Mouse (Mus musculus): ENCODE results near the gene AC141477.1.

AC141477.1 gene

DNA sequence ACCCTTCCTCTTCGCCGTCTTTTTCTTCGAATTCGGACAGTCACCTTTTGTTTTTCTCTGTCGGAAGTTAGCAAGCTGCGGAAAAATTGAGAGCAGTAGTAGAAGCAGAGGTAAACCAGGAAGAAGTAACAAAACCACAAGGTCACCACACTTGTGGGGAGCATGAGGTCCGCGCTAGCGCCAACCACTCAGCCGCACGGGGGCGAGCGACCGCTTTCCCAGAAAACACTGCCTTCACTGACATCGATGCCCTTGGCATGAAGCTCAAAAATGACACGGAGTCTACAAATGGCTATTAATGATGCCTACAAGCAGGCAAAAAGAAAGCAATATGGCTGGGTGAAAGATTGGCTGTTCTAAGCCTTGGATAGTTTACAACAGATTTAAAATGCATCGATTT lies at the start of gene AC141477.1:
AC141477.1 (minus strand) TSS at position 164 of the 400 bp plus-strand sequence.
- no peak for DNase-seq (ENCODE audit: low read depth, low spot score)

DNA sequence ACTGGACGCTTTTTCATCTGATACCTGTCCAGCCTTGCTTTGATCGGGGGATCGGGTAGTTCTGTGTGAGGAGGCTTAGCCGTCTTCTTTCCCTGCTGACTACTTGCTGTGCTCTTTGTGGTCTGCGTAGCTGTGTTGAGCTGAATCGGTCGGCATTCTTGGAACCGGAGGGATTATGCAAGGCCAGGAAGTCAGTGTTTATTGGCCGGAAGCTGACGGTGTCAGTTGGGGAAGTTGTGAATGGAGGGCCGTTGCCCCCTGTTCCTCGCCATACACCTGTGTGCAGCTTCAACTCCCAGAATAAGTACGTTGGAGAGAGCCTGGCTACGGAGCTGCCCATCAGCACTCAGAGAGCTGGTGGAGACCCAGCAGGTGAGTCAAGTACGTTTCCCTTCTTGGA lies 49.0 kb upstream of the AC141477.1 start:
- no peak for DNase-seq (ENCODE audit: low read depth, low spot score)

DNA sequence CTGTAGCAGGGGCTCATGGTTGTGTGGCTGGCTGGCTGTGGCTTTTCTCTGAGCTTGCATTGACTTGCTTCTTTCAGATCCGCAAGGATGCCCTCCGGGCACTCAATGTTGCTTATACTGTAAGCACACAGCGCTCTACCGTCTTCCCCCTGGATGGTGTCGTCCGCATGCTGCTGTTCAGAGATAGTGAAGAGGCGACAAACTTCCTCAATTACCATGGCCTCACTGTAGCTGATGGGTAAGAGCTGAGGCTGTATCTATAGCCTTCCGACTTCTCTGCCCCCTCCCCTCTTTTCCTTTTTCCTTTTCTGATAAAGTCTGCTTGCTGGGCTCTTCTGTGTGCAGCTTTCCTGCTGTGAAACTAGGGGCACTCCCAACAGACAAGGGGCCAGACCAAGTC lies 48.0 kb upstream of the AC141477.1 start:
- DNase-seq (ENCODE audit: low read depth, low spot score) = no peak

DNA sequence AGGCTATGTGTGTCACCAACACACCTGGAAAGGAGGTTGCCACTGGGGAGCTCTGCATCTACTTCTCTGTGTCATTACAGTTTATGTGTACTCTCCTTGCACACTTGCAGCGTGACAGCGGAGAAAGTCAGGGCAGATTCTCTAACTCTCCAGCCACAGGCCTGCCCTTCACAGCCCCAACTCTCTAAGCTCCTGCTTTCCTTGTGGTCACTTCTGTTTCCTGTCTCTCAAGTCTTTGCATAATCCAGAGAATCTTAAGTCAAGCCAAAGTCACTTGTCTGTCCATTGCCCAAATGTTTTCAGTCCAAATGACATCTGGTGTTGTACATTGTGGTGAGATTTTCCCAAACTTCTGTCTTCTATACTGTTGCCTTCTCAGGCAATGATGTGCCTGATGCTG lies 46.1 kb upstream of the AC141477.1 start:
- DNase-seq (ENCODE audit: low read depth, low spot score) = no peak

DNA sequence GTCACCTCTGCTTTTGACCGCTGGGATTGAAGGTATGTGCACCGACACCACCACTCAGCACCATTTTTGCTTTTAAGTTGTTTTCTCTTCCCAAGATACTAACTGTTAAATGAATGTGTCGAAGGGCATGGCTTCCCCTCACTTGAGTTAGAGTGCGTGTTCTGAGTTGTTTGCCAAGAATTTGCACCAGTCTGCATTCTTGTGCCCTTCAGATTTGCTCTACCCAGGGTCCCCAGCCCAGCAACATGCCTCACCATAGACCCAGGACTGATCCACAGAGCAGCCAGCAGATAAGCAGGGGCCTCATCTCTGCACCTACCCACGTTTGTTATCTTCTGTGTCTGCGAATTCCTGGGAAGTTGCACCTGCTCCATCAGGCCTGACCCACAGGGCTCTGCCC lies 41.2 kb upstream of the AC141477.1 start:
- DNase-seq (ENCODE audit: low read depth, low spot score) = no peak

DNA sequence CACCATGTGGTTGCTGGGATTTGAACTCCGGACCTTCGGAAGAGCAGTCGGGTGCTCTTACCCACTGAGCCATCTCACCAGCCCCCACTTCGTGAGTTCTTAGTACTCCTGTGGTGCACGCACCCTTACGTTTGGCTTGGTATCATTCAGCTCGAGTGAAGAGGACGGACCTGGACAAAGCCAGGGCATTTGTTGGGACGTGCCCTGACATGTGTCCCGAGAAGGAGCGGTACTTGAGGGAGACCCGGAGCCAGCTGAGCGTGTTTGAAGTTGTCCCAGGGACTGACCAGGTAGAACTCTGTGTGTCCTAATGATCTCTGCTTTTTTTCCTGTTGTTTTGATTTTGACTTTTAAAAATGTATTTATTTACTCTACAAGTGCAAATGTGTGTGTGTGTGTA lies 40.6 kb upstream of the AC141477.1 start:
- DNase-seq (ENCODE audit: low read depth, low spot score) = no peak

DNA sequence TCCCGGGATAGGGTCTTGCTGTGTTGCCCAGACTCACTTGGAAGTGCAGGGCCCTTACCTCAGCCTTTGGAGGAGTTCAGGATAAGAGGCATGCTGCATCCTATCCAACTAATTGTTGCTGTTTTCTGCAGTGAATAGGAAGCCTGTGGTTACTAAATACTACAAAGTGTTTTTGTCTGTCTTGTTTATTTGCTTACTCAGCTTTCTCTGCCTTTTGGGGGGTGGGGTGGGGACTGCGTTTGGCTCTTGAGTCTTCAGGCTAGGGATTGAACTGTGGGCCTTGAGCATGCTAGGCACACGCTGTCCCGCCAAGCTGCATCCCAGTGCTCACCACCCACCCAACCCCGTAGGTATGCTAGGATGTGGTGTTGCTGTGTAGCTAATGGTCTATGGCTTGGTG lies 33.5 kb upstream of the AC141477.1 start:
- DNase-seq (ENCODE audit: low read depth, low spot score) = no peak

DNA sequence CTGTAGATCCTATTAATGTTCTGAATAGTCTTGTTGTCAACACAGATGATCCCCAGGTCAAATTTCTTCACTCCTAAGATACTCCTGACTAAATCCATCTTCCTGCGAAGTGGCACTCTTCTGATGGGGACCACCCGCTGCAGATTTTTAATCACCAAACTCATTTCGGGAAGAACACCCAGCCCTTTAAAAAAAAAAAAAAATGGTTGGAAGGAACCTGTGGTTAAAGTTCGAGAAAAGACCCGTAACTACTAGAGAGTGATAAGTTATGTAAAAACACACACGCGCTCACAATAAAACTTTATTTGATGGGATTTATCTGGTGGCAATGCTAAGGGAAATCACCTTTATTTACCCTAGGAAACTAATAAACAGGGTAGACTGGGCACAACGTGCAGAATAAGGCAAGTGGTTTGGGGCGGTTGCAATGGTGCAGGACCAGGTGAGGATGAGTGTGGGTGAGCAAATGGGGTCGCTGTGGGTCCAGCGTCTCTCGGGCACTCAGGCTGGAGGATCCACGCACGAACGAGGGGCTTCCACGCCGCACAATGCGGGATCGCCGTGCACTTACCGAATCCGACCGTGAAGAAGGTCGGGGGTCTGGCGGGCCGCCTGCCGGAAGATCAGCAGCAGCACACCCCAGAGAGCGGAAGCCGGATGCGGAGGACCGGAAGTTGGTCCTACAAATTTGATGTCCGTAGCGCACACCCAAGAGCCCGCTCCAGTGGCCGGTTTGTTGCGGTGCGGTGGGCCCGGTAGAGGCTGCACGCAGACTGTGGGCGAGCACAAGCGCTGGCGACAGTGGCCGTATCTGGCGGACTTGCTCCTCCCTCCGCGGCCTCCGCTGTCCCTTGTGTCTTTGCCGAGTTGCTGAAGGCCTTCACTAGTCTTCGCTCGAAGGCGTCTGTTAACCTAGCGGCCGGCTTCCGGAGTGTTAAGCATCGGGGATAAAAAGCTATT lies 28.2 kb upstream of the AC141477.1 start, which contains the start of the genes Mcm3ap and Ybey:
Mcm3ap (plus strand) TSS at position 725 of the 960 bp plus-strand sequence.
Ybey (minus strand) TSS at position 912 of the 960 bp plus-strand sequence.
- peak; percentile 78 for DNase-seq (ENCODE audit: low read depth, low spot score)

DNA sequence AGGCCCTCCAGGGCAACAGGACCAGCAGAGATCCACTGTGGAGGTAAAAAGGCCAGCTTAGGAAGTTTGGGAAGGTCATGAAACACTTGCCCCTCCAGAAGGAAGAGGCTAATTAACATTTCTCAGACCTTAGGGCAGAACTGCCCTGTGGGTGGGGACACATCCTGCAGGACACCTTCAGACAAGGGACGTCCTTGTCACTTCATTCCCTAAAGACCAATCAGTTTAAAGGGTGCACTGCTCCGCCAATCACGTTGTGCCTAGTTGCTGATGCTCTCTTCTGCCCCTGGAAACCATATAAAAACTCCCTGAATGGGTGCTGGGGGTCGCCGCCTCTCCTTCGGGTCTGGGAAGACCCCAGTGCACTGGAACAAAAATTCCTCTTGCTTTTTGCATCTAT lies 22.5 kb upstream of the AC141477.1 start:
- no peak for DNase-seq (ENCODE audit: low read depth, low spot score)

DNA sequence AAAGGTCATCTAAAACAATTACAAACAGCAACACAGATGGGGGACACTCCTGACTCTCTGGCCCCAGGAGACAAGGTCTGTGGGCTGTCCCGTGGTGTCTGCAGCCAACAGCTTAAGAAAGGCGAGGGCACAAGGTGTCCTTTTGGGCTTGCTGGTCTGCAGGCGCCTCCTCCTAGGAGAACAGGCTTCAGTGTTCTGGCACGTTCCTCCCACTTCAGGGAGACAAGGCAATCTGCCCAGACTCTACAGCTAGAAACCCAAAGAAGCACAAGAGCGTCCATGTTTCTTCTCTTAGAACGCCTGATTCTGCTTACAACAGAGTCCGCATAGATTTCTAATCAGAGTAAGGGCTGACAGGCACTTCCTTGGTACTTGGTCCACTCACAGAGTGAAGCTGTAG lies 22.1 kb upstream of the AC141477.1 start:
- DNase-seq (ENCODE audit: low read depth, low spot score) = no peak

DNA sequence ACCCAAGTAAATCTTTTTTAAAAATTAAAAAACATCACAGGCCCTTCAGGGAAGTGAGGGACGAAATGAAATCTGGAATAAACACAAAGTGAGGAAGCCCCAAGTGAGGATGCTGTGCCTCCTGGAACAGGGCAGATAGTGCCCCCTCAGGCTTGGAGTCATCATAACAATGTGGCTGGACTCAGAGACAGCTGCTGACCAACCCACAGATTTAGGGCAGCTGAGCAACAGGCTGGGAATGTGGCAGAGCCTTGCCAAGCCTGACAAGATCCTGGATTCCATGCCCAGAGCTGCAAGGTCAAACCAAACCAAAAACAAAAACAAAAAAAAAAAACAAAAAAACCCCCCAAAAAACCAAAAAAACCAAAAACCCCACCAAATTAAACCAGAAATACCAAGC lies 21.0 kb upstream of the AC141477.1 start:
- no peak for DNase-seq (ENCODE audit: low read depth, low spot score)

DNA sequence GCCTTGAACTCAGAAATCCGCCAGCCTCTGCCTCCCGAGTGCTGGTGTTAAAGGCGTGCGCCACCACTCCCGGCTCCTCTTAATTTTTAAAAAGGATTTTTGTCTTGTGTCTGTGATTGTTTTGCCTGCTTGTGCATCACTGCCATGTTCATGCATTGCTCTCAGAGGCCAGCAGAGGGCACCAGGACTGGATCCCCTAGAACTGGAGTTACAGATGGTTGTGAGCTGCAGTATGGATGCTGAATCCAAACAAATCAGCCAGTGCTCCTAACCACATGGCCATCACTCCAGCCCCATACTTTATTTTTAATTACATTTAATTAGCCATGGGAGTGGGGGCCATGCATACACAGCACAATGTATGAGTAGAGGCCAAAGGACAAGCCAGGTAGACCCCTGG lies 15.0 kb upstream of the AC141477.1 start:
- DNase-seq (ENCODE audit: low read depth, low spot score) = no peak

DNA sequence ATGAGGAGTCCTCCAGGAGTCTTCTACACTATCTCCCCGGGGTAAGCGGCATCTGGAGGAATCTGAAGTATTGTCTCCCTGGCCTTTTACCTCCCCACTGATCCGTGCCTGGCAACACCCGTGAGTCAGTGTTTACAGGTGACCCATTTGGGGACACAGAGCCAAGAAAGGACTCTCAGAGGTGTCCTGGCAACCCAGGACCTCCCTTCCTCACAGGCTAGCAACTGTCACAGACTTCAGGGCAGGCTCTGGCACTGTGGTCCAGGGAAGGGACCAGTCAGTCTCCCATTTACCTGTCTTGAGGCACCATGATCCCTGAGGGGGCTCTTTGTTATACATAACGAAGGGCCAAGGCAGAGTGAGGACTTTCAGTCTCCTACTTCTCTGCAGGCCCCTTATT lies 8.6 kb upstream of the AC141477.1 start, which contains the start of gene 2610028H24Rik:
2610028H24Rik (plus strand) TSS at position 231 of the 400 bp plus-strand sequence.
- no peak for DNase-seq (ENCODE audit: low read depth, low spot score)

DNA sequence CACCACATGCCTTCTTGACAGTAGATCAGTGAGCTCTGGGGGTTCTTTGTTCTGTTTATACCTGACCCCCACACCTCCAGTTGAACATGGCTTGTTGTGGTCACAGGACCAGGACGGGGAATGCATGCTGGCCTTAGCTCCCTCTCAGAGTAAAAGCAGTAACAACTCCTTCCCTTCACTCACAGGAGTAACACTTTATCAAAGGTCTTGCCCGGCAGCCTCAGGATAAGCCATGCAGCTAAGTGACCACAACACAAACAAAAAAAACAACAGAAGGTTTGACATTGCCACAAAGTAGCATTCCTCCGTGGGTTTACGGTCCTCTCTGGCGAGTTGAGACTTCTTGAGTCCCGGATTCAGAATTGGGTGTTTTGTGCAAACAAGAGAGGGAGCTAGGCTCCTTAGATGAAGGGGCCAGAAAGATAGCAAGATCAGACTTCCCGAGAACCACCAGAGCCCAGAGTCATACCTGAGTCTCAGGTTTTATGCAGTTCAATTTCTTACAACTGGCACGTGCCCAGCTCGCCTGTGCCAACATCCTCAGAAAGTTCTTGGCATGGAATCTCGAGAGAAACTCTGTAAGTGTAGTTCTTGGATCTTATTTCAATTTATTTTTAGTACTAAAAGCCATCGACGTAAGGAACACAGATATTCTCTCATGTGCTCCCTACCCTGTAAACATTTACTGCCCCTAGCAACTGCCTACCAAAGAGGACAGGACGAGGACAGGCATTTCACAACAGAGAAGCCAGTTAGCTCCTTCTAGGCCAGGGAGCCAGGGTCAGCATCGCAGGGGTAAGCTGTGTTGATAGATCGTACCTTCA lies 7.4 kb upstream of the AC141477.1 start:
- no peak for DNase-seq (ENCODE audit: low read depth, low spot score)

DNA sequence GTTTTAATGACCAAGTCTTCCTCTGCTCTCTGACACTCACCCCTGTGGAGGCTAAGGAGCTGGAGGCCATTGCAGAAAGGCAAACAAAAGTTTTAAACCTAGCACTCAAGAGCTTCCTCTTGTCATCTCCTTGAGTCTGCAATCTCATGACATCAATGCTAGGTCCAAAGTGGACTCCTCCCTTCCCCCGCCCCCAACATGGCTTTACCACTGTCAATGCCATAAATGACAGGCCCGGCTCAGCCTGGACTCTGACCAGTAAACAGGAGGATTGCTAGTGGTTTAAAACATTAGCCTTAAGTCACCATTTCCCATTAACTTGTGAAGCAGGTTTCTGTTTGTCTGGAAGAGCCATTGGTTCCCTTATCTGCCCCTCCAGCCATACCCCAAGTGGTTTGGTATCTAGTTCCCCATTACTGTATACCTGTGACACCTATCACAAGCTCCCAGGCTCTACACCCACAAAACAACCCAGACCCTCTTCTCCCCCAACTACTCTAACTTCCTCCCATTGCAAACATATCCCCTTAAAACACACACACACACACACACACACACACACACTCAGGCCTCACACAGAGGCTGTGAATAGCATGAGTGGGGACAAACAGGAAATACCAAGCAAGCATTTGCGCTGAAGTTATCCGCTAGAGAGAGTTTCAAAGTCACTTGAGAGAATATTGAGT lies 5.9 kb upstream of the AC141477.1 start:
- DNase-seq (ENCODE audit: low read depth, low spot score) = no peak

DNA sequence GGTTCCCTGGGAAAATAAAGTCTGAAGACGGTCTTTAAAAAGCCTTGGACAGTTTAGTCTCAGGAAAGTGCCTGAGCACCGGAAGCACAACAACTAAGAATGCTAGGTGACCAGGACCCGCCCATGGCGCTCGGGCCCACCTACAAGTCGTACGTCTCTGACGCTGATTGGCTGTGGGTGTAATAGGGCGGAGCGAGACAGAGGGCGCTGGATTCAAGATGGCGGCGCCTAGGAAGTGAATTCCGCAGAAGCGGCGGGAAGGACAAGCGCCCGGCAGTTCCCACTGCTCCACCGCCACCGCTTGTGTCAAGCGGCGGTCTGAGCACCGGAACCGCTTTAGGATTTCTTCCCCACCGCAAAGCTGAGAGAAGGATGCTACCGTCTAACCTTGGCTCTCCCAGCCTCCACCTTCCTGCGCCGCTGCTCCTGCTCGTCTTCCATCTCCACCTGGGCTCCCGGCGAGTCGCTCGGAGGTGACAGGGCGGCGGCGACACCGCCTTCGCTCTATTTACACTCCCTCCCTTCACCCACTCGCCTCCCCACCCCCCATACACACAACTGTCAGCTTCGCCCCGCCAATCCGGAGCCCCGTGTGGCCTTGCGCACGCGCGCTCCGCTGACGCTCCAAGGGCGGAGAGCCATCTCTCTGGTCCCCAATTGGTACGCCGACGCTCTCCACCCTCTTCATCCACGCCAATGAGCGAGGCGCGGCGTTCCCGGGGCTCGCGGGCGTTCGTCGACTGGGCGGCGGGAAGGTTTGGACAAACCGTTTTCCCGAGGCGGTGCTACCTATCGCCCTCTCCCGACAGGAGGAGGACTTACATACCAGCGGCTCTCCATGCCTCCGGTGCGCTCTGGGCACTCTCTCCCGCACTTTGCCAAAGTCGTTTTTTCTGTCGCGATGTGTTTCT lies 2.2 kb upstream of the AC141477.1 start, which contains the start of gene Pcnt:
Pcnt (minus strand) TSS at position 609 of the 911 bp plus-strand sequence.
- DNase-seq (ENCODE audit: low read depth, low spot score) = peak; percentile 96

DNA sequence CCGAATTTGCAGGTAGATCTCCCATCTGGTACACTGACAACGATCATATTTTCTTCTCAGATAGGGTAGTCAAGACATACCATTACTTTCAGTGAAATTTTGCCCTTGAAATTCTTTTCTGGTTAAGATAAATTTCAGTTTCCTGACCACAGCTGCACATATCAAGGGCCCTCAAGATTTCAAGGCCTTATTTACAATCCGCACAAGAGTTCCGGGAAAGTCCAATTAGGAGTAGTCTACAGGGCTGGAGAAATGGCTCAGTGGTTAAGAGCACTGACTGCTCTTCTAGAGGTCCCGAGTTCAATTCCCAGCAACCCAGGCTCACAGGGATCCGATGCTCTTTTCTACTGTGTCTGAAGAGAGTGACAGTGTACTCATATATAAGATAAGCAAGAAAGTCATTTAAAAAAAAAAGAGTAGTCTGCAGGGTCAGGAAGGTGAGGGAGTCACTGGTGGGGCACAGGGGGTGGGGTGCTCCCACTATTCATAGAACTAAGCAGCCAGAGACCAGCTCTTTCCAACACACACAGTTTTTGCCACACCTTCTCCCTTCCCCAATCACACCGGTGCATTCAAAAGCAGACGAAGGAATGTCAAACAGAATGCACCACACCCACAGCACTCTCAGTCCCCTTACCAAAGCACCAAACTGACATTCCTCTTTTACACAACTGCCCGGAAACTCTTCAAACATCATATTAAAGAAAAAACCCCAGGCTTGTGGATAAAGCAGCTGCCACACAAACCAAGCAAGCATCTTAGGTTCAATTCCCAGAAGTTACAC lies 945 bp downstream of the AC141477.1 start:
- DNase-seq (ENCODE audit: low read depth, low spot score) = no peak

DNA sequence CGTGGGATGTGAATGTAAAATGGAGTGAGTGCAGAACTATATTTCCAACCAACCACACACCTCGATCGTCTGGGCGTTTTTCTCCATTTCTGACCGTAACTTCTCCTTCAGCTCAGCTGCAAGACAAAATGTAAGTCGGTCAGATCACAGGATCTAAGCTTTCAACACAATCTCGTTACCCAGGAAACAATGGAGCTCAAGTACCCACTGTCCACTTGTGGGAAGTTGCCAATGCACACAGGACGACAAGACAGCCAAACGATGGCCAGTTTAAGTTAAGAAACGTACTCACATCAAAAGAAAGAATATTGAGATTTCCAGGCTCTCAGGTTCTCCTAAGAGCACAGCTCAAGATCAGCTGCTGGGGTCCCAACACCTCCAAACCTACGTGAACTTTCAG lies 6.3 kb downstream of the AC141477.1 start:
- no peak for DNase-seq (ENCODE audit: low read depth, low spot score)

DNA sequence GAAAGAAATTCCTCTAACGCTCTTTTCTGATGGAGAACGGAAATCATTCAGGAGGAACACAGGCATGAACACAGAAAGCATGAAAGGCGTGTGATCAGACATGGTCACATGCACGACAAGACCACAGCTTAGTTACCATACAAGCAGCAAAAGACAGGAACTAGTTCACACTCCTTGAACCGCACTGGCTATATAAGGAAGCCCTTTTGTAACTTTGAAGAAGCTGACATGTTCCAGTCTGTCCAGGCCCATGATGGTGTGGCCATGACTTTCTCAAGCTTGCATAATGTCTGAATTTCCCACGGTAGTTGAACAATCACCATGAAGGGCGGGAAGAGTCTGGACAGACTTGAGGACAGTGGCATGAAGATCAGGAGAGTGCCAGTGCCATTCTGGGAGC lies 14.6 kb downstream of the AC141477.1 start:
- DNase-seq (ENCODE audit: low read depth, low spot score) = no peak

DNA sequence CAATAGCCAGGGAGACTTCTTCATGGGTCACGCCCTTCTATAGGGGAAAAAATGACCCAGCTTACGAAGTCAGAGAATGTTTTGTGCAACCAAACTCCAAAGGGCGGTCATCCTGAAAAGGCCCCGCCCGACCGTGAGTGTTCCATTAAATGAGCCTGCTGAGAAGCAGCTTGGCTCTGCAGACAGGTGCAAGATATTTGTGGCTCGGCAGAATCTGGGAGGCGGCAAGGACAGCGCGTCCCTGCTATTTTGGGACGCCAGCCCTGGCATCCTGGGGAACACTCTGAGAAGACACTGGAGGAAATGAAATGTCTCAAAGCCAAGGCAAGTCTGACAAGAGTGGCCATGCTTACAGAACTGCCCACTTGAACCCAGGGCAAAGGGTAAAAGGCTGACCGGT lies 23.4 kb downstream of the AC141477.1 start:
- no peak for DNase-seq (ENCODE audit: low read depth, low spot score)

Measured in brain, embryonic 18.5 days (tissue).